Mouse (Mus musculus): ENCODE results near the gene F3.
"Not testable (repeated sequence)": the region's sequence is repeated elsewhere in the genome, so short reads cannot be mapped to it uniquely, and the experiment has no call there.

Gene F3

DNA sequence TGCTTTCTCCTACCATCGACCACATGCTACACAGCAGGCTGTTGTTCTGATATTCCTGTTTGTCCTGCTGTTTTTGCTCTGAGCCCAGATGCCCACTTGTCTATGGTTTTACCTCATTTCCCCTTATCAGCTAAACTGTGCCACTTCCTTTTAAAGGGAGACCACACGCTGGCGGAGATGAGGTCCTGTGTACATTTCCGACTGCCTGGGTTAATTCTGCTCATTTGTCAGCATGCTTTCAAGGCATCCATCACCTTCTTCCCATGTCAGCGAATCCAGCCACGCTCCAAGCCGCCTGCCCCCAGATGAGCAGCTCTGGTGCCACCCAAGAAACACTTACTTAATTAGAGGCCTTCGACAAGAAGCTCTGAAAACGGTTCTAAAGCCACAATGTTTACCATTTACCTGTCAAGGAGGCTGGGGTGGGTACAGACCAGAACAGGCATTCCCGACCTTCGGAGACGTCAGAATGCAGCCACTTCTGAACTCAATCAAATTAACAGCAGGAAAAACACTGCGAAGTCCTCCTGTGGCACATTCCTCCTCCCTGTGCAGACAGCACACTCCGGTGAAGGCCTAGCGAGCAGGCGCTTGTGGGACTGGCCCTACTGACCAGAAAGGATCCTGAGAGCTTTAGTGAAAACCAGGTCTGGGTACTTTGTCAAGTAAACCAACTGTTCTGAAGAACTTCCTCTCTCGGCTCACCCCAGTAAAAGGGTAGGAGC lies 16.3 kb downstream of the F3 start:
- no peak for DNase-seq (ENCODE audit: low spot score)

DNA sequence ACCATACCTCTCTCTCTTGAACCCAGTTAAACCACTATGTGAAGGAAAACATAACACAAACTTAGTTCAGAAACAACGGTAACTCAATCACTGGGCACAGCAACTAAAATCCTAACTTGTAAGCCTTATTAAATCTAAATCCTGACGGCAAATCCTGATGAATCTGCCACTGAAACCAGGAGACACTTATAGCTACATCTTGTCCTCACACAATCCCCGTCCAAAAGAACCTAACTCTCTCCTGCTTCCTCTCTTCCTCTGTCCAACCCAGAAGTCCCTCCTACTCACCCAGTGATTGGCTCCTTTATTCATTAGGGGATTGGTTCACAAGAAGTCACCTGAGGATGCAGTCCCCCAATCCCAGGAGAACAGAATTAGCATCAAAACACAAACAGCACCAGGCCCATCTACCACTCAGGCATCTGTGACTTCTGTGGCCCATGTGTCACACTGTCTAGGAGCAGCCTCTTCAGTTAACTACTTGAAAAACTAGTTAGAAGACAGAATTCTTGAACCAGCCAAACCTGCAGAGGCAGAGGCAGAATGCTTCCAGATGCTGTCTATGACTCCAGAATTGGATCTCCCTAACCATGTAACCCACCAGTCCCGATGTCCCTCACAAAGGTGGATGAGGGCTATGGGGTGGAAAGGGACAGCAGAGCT lies 18.0 kb downstream of the F3 start:
- DNase-seq (ENCODE audit: low spot score): not testable (repeated sequence)

DNA sequence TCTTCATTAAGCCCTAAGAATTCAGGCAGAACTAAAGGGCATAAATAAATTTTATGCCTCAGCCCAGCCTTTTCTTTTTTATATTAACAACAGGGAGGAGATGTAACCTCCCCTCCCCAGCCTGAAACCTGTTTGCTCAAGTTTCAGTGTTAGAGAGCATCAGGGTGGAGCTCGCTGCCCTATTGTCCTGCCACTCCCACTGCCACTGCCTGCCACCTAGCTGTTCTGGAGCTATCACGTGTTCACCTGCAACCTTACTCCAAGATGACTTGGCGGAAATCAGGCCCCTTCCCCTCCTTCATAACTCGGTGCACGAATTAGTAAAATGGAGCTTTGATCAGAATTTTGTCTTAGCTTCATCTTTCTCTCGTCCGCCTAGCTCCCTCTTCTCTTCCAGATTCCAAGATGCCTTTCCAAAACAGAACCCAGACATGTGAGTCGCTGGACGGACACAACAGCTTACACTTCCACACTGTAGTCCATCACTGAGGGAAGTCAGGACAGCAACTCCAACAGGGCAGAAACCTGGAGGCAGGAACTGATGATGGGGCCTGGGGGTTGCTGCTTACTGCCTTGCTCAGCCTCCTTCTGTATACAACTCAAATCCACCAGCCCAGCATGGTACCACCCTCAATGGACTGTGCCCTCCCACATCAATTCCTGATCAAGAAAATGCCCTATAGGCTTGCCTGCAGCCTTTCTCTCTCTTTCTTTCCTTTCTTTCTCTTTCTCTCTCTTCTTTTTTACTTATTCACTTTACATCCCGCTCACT lies 31.2 kb downstream of the F3 start:
- DNase-seq (ENCODE audit: low spot score): not testable (repeated sequence)

DNA sequence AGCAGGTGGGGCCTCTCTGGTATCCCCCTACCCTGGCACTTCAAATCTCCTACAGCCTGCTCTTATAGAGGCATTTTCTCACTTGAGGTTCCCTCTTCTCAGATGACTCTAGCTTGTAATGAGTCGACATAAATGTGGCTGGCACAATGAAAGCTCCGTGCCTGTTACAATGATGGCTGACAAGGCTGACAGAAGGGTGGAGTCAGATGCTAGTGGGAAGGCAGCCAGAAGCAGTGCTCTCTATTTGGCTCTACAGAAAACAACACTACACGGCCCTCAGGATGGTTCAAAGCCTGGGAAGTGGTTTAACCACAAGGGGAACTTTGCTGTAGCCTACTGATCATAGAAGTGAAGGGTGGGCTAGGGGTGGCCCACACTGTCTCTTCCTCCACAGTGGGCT lies 31.8 kb downstream of the F3 start:
- DNase-seq (ENCODE audit: low spot score): no peak

DNA sequence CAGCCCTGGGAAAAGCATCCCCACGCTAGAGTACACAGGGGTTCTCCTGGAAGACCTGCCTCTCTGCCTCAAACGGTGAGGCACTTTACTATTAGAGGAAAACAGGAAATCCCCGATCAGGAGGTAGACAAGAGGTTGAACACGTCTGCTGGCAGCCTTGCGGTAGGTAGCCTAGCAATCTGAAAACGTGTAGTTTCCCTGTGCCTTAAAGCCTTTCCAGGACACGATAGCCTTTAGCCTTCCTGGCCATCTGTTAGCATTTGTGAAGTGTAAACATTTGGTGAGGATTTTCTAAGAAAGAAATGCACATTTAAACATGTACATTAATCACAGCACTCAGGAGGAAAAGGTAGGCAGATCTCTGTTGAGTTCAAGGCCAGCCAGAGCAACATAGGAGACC lies 35.0 kb downstream of the F3 start:
- DNase-seq (ENCODE audit: low spot score): no peak

DNA sequence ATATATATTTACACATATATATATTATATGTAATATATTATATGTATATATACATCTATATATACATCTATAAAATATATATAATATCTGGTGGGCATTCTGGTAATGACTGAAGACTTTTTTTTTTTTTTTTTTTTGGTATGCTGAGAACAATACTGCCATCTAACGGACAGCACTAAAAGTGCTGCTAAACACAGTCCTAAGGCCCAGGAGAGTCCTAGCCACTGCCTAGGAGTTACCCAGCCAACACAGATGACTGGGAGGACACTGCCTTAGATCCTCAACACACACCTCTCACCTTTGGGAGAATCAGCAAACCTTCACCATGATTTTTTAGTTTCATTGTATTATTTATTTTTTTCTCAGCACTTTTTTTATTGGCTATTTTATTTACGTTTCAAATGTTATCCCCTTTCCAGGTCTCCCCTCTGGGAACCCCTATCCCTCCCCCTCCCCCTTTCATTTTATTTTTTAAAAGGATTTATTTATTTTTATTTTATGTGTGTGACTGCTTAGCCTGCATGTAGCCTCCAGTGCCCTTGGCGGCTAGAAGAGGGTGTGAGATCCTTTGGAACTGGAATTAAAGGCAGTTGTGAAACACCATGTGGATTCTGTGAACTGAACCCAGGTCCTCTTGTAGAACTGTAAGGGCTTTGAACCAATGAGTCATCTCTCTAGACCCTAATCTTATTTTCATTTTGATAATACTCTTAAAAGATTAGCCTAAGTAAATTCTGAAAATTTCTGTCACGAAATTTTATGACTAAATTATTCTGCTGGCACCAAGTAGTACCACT lies 38.9 kb downstream of the F3 start:
- no peak for DNase-seq (ENCODE audit: low spot score)

DNA sequence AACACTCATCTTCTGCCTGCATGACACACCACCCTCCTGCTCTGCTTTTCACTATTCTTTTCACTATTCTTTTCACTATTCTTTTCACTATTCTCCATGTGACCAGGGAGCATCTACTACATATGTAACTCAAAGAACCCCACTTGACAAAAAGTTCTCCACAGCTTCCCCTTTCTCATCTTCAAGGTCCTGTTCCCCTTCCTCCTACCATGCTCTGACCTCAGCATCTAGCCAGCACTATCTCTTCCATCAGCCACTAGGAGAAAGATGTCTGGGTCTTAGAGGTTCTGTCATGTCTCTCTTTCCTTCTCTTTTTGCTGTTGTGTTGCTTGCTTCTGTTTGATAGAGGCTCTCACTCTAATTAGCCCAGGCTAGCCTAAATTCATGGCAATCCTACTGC lies 42.7 kb downstream of the F3 start:
- DNase-seq (ENCODE audit: low spot score): no peak

DNA sequence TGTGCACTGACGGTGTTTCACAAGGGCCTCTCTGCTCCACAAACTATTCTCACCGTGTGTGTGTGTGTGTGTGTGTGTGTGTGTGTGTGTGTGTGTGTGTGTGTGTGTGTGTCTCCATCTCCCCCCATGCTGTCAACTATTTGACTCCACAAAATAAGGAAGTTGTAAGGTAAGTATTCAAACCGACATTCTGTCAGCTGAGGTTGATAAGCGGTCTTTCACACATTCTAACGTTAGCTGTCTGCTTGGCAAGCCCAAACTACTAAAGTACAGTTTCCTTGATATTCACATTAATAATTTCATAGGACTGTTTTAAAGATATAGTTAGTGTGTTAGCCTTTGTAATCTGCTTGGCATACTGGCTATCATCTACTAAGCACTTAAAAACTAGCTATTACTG lies 43.5 kb downstream of the F3 start:
- no peak for DNase-seq (ENCODE audit: low spot score)

DNA sequence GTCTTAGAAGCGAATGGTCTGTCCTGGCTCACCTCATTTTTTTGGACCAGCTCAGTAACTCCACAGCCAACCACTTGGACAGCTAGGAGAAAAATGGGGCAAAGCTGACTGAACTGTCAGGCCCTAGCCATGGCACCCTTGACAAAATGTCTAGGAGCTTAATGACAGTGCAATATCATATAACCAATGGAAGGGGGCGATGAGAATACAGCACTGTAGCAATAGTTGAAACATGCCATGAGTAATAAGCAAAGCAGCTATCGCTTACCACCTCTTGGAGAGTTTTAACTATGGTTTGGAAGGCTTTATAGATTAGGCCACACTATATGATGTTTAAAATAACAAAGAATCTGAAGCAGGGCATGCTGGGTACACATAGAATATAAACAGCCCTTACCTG lies 45.4 kb downstream of the F3 start:
- no peak for DNase-seq (ENCODE audit: low spot score)

DNA sequence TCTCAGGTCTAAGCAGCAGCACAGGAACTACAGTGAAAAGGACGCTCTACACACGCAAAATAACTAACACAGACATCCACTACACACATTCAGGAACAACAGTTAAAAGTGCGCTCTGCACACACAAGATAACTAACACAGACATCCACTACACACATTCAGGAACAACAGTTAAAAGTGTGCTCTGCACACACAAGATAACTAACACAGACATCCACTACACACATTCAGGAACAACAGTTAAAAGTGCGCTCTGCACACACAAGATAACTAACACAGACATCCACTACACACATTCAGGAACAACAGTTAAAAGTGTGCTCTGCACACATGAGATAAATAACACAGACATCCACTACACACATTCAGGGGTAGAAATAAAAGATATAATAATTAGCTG lies 50.0 kb downstream of the F3 start:
- DNase-seq (ENCODE audit: low spot score): not testable (repeated sequence)

DNA sequence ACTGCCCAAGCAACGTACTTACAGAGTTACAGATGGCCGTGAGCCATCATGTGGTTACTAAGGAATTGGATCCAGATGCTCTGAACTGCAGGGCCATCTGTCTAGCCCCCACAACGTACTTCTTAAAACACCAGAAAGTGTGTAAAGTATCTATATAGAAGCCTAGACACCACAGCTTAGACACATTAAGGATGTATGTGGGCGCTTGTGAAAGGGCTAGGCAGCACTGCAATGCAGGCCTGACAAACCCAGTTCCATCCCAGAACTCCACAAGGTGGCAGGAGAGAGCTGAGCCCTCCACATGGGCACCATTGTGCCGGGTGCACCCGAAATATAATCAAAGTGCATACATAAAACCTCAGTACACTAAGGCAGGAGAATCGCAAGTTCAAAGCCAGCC lies 54.6 kb downstream of the F3 start:
- DNase-seq (ENCODE audit: low spot score): peak; percentile 21

DNA sequence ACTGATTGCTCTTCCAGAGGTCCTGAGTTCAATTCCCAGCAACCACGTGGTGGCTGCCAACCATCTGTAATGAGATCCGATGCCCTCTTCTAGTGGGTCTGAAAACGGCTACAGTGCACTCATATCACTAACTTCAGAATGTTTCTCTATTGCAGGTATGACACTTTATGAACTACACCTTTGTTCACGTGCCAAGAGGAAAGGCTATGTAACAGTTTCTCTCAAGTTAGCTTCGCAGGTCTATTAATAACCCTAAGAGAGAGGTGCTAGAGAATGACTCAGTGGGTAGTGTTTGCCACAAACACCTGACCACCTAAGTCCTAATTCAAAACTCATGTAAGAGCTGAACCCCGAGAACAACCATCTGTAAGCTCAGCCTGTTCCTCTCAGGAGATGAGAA lies 59.7 kb downstream of the F3 start:
- no peak for DNase-seq (ENCODE audit: low spot score)

Data from ovary, postnatal 14 days (tissue).